Mouse (Mus musculus): ENCODE measurements at regions not wholly inside any gene's neighbourhood (a gene's known extent, or its start where the extent isn't known, plus 50 kb on each side); places are given as distances from the start of the nearest gene placed in this dataset.

DNA sequence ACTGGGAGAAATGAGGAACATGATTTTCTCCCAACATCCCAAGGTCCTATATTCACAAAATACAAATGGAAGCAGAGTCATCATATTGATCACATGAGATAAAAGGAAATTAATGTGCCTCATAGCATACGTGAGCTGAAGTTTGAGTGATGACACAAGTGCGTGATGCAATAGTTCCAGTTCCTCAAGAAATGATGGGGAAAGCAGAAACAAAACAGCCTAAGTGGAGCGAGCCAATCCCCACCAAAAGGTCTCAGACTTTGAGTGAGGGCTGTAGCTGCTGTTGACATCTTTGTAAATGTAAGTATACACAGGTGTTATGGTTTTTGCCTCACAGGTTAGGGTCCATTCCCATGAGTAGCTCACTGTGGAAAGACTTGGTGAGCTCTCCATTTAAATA is 763.0 kb downstream of the Dhx35 start:
- no peak for DNase-seq (ENCODE audit: low spot score)
- H3K4me1 ChIP-seq, result no peaks in the 10 kb centered on the region
- H3K4me3 ChIP-seq, result no peak overlapping the region
- WGBS, result 89% methylated on average over 3 of the region's 3 CpGs
- no peaks in the 10 kb centered on the region for H3K27me3 ChIP-seq (ENCODE audit: low read depth, poor library complexity, severe bottlenecking)
- no peaks in the 10 kb centered on the region for H3K36me3 ChIP-seq
- H3K27ac ChIP-seq (replicated peaks), result no peak overlapping the region
- H3K9me3 ChIP-seq (replicated peaks), result no peaks in the 10 kb centered on the region

DNA sequence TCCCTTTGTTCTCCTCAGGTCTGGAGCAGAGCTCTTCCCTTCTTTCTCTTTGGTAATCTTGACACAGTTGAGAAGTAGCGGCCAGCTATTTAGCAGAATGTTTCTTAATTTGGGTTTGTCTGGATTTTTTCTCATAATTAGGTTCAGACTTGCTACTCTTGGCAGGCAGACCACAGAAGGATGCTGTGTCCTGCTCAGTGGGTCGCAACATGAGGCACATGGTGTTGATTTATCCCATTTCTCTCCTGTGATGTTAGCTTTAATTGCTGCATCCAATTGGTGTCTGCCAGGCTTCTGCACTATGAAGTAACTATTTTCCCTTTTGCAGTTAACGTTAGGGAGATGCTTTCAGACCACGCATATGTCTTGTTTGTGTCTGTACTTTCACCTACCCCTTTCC is 768.7 kb downstream of the Gm826 start:
- DNase-seq (ENCODE audit: low spot score), result no peak
- no peaks in the 10 kb centered on the region for H3K9me3 ChIP-seq (replicated peaks)
- no peaks in the 10 kb centered on the region for H3K4me1 ChIP-seq
- H3K36me3 ChIP-seq, result no peaks in the 10 kb centered on the region
- H3K27ac ChIP-seq (replicated peaks), result no peak overlapping the region
- H3K27me3 ChIP-seq (ENCODE audit: low read depth, poor library complexity, severe bottlenecking), result no peaks in the 10 kb centered on the region
- no peak overlapping the region for H3K4me3 ChIP-seq
- WGBS, result 80% methylated on average over 4 of the region's 4 CpGs

DNA sequence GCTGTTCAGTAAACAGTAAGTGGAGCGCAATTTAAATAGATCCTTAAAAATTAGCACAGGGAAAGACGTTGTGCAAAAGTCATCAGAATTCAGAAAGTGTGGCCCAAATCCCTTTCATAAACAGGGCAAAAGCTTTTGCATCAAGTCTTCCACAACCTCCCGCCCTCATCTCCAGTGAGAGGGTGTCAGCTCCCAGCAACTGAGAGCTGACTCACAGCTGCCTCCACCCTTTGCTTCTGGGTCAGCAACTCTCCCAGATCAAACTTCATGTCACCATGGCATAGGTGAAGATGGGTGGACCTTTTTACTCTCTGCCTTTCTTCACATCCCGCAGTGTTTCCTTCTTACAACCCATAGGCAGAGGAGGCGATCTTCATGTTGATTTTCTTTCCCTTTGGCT is 768.0 kb downstream of the Gm826 start:
- Histone ChIP-seq H3K9me3 (replicated peaks) (no peaks in the 10 kb centered on the region), H3K27me3 (ENCODE audit: low read depth, poor library complexity, severe bottlenecking) (no peaks in the 10 kb centered on the region), H3K4me3 (no peak overlapping the region), H3K36me3 (no peaks in the 10 kb centered on the region), H3K27ac (replicated peaks) (no peak overlapping the region), H3K4me1 (no peaks in the 10 kb centered on the region)
- DNase-seq (ENCODE audit: low spot score), result no peak
- WGBS, result 90% methylated on average over 5 of the region's 5 CpGs

DNA sequence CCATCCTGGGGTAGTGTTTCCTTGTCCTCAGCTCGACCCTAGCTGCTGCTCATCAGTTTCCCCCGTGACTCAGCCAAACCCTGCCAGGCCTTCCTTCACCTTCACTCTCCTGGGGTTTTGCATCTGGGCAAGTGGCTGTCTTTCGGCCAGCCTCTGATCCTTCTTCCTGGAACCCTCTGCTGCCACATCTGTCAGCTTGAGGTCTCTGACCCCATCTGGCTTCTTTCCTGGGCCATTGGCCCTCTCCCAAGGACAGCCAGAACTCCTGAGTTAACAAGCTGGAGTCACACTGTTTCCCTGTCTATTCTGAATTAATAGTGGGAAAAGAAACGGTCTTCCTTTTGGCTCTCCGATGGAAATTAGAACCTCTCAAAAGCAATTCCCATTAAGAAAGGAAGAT is 767.5 kb downstream of the Gm826 start:
- 78% methylated on average over 5 of the region's 5 CpGs for WGBS
- Histone ChIP-seq H3K27me3 (ENCODE audit: low read depth, poor library complexity, severe bottlenecking) (no peaks in the 10 kb centered on the region), H3K9me3 (replicated peaks) (no peaks in the 10 kb centered on the region), H3K4me1 (no peaks in the 10 kb centered on the region), H3K27ac (replicated peaks) (no peak overlapping the region), H3K4me3 (no peak overlapping the region), H3K36me3 (no peaks in the 10 kb centered on the region)
- no peak for DNase-seq (ENCODE audit: low spot score)

DNA sequence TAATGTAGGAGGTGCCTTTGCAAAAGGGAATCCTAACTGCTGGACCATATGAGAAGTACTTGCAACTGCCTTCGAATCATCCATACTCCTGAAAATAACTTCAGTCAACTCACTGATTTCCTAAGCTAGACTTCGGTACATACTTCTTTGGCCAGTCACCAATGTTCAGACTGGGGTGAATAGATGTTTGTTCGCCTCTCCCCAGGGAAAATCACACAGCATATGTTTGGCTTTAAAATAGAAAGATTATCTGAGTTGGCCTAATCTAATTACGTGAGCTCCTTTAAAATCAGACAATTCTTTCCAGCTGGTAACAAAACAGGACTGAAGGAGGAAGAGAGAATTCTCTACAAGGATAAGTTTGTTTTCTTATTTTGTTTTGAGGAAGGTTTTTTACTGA is 765.6 kb downstream of the Gm826 start:
- Histone ChIP-seq H3K36me3 (no peaks in the 10 kb centered on the region), H3K27me3 (ENCODE audit: low read depth, poor library complexity, severe bottlenecking) (no peaks in the 10 kb centered on the region), H3K9me3 (replicated peaks) (no peaks in the 10 kb centered on the region), H3K27ac (replicated peaks) (no peak overlapping the region), H3K4me3 (no peak overlapping the region), H3K4me1 (no peaks in the 10 kb centered on the region)
- no peak for DNase-seq (ENCODE audit: low spot score)
- 80% methylated on average over 4 of the region's 4 CpGs for WGBS

DNA sequence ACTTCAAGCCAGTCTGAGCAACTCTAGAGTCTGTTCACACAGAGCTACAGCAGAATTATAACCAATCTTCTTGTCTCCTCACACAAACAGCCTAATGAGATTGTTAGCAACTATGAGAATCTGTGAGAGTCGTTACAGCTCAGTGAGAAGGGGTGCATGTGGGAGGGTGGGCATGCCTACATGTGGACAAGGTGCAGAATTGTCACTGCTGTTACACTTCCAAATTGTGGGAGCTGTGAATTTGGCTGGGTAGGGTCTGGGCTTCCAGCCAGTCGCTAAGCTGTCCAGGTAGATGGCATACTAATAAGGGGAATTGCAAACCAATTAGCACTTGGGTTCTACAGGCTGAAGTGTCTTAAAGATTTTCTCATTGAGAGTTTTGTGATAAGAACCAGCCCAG is 762.1 kb downstream of the Gm826 start:
- Histone ChIP-seq H3K4me3 (no peak overlapping the region), H3K27me3 (ENCODE audit: low read depth, poor library complexity, severe bottlenecking) (no peaks in the 10 kb centered on the region), H3K9me3 (replicated peaks) (no peaks in the 10 kb centered on the region), H3K4me1 (no peaks in the 10 kb centered on the region), H3K36me3 (no peaks in the 10 kb centered on the region), H3K27ac (replicated peaks) (no peak overlapping the region)
- WGBS, result 90% methylated on average over 2 of the region's 2 CpGs
- no peak for DNase-seq (ENCODE audit: low spot score)

DNA sequence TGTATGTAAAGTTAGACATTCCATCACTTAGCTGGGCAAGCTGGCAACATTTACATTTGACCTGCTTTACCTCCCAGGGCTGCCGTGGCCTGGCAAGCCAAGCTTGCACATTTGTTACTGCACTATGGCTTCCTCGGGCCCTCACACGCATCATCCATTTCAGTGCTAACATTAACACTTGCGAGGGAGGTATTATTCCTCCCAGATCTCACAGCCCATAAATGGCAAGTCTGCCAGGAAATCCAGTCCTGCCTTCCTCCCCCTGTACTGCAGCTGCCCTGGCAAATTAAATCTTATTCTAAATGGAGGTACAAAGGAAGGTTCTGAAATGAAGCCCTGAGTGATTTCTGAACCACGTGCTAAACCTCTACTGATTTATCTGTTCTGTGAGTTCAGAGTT is 758.7 kb downstream of the Gm826 start:
- WGBS, result 88% methylated on average over 5 of the region's 5 CpGs

DNA sequence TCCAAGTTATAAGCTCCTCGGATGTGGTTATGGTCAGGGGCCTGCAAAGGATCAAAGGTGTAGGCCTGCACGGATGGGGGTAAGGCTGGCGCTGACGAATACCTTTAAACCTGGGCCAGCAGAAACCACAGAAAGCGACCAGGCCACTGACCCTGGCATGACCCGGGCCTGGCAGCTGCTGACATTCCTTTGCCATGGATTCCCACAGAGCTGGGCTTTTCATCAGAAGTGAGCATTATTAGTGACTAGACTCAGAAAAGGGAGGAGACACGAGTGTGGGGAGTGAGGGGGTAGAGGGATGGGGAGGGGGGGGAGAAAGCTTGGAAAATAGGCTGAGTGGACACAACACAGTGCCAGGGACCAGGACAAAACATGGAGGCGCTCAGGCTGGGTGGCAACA is 750.9 kb downstream of the Gm826 start:
- peaks cover 8% of the 10 kb centered on the region; the same call in 1 of the 2 replicates for H3K4me1 ChIP-seq
- no peaks in the 10 kb centered on the region for H3K9me3 ChIP-seq (replicated peaks)
- H3K4me3 ChIP-seq, result no peak overlapping the region
- no peak overlapping the region; the same call in 1 of the 2 replicates for H3K27ac ChIP-seq (replicated peaks)
- no peak for DNase-seq (ENCODE audit: low spot score)
- WGBS, result 60% methylated on average over 8 of the region's 8 CpGs
- H3K27me3 ChIP-seq (ENCODE audit: low read depth, poor library complexity, severe bottlenecking), result no peaks in the 10 kb centered on the region
- H3K36me3 ChIP-seq, result no peaks in the 10 kb centered on the region

More for the DNA sequence above, 758.7 kb downstream of the Gm826 start:
- no peak overlapping the region for H3K27ac ChIP-seq (replicated peaks)
- H3K36me3 ChIP-seq, result no peaks in the 10 kb centered on the region
- no peak overlapping the region for H3K4me3 ChIP-seq
- no peak for DNase-seq (ENCODE audit: low spot score)
- H3K27me3 ChIP-seq (ENCODE audit: low read depth, poor library complexity, severe bottlenecking), result no peaks in the 10 kb centered on the region
- no peaks in the 10 kb centered on the region for H3K4me1 ChIP-seq
- H3K9me3 ChIP-seq (replicated peaks), result no peaks in the 10 kb centered on the region

DNA sequence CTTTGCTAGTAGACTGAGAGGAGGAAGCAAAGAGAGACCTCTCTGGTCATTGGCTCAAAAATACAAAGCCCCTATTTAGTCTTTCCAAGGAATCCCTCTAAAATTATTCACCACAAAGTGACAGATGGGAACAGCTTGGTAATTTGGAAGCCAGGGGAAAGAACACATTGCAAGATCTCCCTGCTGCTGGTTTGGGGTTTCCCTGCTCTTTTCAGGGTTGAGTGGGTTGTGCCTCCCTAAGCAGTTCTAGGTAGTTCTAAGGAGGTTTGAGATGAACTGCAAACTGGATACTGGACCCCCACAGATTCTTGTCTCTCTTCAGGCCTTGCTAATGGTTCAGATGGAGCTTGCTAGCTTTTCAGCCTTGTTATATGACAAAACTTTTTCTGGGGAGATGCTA is 749.3 kb downstream of the Gm826 start:
- Histone ChIP-seq H3K4me1 (peaks cover 8% of the 10 kb centered on the region; the same call in 1 of the 2 replicates), H3K36me3 (no peaks in the 10 kb centered on the region), H3K27me3 (ENCODE audit: low read depth, poor library complexity, severe bottlenecking) (no peaks in the 10 kb centered on the region), H3K4me3 (no peak overlapping the region), H3K27ac (replicated peaks) (no peak overlapping the region), H3K9me3 (replicated peaks) (no peaks in the 10 kb centered on the region)
- DNase-seq (ENCODE audit: low spot score), result no peak

DNA sequence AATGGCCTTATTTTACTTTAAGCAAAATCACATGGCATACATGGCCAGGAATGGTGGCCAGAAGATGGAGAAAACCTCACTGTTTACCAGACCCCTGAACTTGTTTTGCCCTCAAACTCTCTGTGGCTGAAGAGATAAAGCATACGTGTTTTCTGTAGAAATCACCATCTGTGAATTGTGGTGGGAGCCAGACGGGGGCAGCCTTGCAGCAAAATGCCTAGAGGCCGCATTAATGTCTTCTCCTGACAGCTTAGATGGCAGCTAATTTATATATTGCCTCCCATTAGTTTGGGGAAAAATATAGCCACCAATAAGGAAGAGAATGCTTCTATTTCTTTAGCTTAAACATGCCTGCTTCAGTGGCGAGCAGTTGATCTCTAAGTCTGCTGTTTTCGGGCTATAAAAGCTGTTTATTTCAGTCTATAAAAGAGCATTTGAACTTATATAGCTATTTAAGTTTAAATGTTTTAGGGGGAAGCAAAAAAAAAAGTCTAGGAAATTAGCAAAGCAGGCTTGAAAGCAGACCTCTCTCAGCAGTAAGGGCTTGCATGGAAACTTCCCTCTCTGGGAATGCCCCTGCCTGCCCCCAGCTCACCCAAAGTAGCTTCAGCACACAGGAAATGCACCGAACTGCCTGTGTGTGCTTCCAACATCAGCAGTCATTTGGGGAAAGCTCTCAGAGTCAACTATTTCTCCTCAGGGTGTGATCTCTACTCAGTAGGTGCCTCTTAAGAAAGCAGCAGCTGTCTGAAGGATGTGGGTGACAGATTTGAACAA is 747.1 kb downstream of the Gm826 start:
- no peak for DNase-seq (ENCODE audit: low spot score)
- H3K4me1 ChIP-seq, result peaks cover 8% of the 10 kb centered on the region; the same call in 1 of the 2 replicates
- no peak overlapping the region for H3K27ac ChIP-seq (replicated peaks)
- WGBS, result 67% methylated on average over 6 of the region's 6 CpGs
- no peaks in the 10 kb centered on the region for H3K9me3 ChIP-seq (replicated peaks)
- no peaks in the 10 kb centered on the region for H3K36me3 ChIP-seq
- no peak overlapping the region for H3K4me3 ChIP-seq
- H3K27me3 ChIP-seq (ENCODE audit: low read depth, poor library complexity, severe bottlenecking), result no peaks in the 10 kb centered on the region

DNA sequence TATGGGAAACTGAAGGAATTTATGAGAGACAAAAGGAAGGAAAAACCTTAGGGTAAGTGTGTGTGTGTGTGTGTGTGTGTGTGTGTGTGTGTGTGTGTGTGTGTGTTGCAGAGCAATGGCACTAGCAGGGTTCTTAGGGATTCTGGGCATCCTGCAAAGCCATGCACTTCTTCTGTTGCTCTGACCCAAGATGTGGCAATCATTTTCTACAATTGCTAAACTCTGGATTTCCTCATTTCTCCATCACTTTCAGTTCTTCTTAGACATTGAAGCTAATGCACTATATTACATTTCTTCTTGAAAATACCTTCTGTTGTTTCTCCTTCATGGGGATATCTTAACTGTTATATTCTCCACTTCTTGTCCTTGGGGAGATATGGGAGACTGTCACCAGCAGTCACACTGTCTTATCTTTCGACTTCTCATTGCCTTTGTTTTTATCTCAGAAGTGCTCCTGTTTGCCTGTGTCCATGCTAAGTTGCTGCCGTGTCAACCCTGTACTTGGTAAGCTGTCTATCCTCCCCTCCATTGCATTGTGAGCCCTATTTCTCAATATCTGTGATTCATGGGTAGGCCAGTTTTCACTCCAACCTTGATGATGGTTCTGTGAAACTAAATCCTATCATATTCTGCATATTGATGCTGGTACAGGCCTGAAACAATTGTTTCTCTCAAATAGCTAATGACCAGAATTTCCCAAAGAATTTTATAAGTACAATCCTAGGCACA is 742.4 kb downstream of the Gm826 start:
- H3K4me3 ChIP-seq, result no peak overlapping the region
- no peak for DNase-seq (ENCODE audit: low spot score)
- 88% methylated on average over 2 of the region's 2 CpGs for WGBS

DNA sequence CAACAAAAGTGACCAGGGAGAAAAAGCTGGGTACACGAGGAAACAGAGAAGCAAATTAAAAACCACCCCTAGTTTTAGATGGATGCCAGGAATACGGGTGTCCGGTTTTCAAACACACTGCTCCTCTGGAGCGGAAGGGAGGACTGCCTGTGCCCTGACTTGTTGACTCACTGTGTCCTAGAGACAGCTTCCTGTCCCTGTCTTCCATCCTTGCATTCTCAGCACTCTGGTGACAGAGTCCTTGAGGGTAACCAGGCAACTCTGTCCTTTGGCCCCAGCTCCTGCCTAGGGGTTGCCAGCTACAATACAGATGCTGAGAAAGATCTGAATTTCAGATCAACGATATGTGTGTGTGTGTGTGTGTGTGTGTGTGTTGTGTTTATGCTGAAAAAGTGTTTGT is 741.1 kb downstream of the Gm826 start:
- 73% methylated on average over 5 of the region's 5 CpGs for WGBS
- no peaks in the 10 kb centered on the region for H3K4me1 ChIP-seq
- H3K9me3 ChIP-seq (replicated peaks), result no peaks in the 10 kb centered on the region
- H3K27me3 ChIP-seq (ENCODE audit: low read depth, poor library complexity, severe bottlenecking), result no peaks in the 10 kb centered on the region
- H3K27ac ChIP-seq (replicated peaks), result no peak overlapping the region
- no peak for DNase-seq (ENCODE audit: low spot score)
- H3K36me3 ChIP-seq, result no peaks in the 10 kb centered on the region
- no peak overlapping the region for H3K4me3 ChIP-seq

More for the DNA sequence above, 742.4 kb downstream of the Gm826 start:
- Histone ChIP-seq H3K27me3 (ENCODE audit: low read depth, poor library complexity, severe bottlenecking) (no peaks in the 10 kb centered on the region), H3K36me3 (no peaks in the 10 kb centered on the region), H3K4me1 (no peaks in the 10 kb centered on the region), H3K27ac (replicated peaks) (no peak overlapping the region), H3K9me3 (replicated peaks) (no peaks in the 10 kb centered on the region)

DNA sequence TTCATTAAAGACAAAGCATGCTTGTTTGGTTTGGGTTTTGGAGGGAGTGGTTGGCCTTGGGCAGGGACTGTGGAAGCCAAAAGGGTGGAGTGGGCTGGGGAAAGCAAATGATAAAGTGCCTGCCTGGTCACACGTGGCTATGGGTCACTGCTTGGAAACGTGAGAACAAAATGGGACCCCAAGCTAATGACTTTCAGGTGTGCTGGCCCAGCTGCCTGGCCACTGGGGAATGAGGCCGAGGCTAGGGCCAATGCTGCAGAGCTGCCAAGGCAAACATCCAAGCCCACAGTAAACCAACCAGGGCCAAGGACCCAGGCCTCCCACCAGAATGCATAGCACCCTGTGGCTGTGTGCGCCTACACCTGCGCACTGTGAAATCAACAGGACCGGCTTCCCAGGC is 737.7 kb downstream of the Gm826 start:
- DNase-seq (ENCODE audit: low spot score), result no peak
- no peak overlapping the region for H3K4me3 ChIP-seq
- H3K27me3 ChIP-seq (ENCODE audit: low read depth, poor library complexity, severe bottlenecking), result no peaks in the 10 kb centered on the region
- H3K9me3 ChIP-seq (replicated peaks), result no peaks in the 10 kb centered on the region
- no peak overlapping the region for H3K27ac ChIP-seq (replicated peaks)
- no peaks in the 10 kb centered on the region for H3K36me3 ChIP-seq
- 85% methylated on average over 6 of the region's 6 CpGs for WGBS
- H3K4me1 ChIP-seq, result no peaks in the 10 kb centered on the region

All from midbrain, embryonic 10.5 days (tissue).